Mouse (Mus musculus) embryonic facial prominence, embryonic 14.5 days (tissue): ENCODE results near the gene Olfr644. TPM values are rescaled to one million over a fixed set of nuclear protein-coding genes. Genes with fewer than 3 reads are reported as not detected.

Experiments
- ATAC-seq: fragments of 200-750 bp; cut with Nextera tagmentation; 2 replicates; pipeline ENCODE4 v1.8.0; 2017; ENCODE audit warnings: low read depth, moderate number of reproducible peaks, moderate TSS enrichment
- DNase-seq: peaks from one replicate; pipeline ENCODE4 v3.0.0-alpha.2; 2015; ENCODE audit warnings: low spot score
- H3K27ac ChIP-seq: fragments of 300-500 bp; sonication (generic); replicated peaks from 2 replicates; pipeline ENCODE4 v1.5.1; 2014; ENCODE audit warnings: low read depth, mild to moderate bottlenecking, low read length, moderate library complexity
- H3K27me3 ChIP-seq: fragments of 300-500 bp; sonication (generic); replicated peaks from 2 replicates; pipeline ENCODE4 v1.6.1; 2014; ENCODE audit warnings: low read length; ENCODE audit not compliant: control insufficient read depth, insufficient read depth
- H3K36me3 ChIP-seq: fragments of 300-500 bp; sonication (generic); 2 replicates; pipeline ENCODE4 v1.6.1; 2014; ENCODE audit warnings: low read length, mixed read lengths; ENCODE audit not compliant: control insufficient read depth, insufficient read depth
- H3K4me1 ChIP-seq: fragments of 300-500 bp; sonication (generic); 2 replicates; pipeline ENCODE4 v1.6.1; 2014; ENCODE audit warnings: antibody characterized with exemption, low read length; ENCODE audit not compliant: control insufficient read depth, insufficient read depth
- H3K4me2 ChIP-seq: fragments of 300-500 bp; sonication (generic); 2 replicates; pipeline ENCODE4 v1.6.1; 2014; ENCODE audit warnings: low read depth, mild to moderate bottlenecking, low read length, moderate library complexity, mixed read lengths
- H3K4me3 ChIP-seq: fragments of 300-500 bp; sonication (generic); 2 replicates; pipeline ENCODE4 v1.5.1; 2014; ENCODE audit warnings: low read depth, mild to moderate bottlenecking, low read length
- H3K9ac ChIP-seq: fragments of 300-500 bp; sonication (generic); 2 replicates; pipeline ENCODE4 v1.6.1; 2014; ENCODE audit warnings: low read depth, mild to moderate bottlenecking, low read length, moderate library complexity, mixed read lengths
- H3K9me3 ChIP-seq: fragments of 300-500 bp; sonication (generic); 2 replicates; pipeline ENCODE4 v1.6.1; 2016; ENCODE audit warnings: low read length; ENCODE audit not compliant: control insufficient read depth
- WGBS: fragments of 180-500 bp; shearing (Covaris S2); extraction: QIAGEN DNeasy Blood & Tissue Kit; methylation state at CpG from one replicate; pipeline ENCODE4 v1.1.7; 2014; 5-methylcytosine and 5-hydroxymethylcytosine counted together
- polyA plus RNA-seq: library from polyadenylated mRNA; unstranded; fragments of >200 nt; fragmentation: Nextera tagmentation; extraction: Ambion mirVana; gene quantifications from 2 replicates; pipeline ENCODE4 v1.2.1, GENCODE M21; 2014

The Olfr644 gene
- 0.21 and 0.38 TPM in 2 replicates for polyA plus RNA-seq

GRCm38 (mm10) chr7:104071769-104072168 is at the start of gene Olfr644:
TSS of gene Olfr644 (minus strand) at chr7:104071869.
- no peak within 1 kb of the TSS for H3K9ac ChIP-seq
- DNase-seq, result no peak
- no peak within 1 kb of the TSS for H3K4me2 ChIP-seq
- no peaks in the 10 kb centered on the region for H3K27me3 ChIP-seq
- WGBS, result 65% methylated on average over 2 of the region's 2 CpGs
- H3K4me1 ChIP-seq, result no peaks in the 10 kb centered on the region
- ATAC-seq, result no peak
- no peak within 1 kb of the TSS for H3K4me3 ChIP-seq
- no peaks in the 10 kb centered on the region for H3K36me3 ChIP-seq
- H3K27ac ChIP-seq, result no peak within 1 kb of the TSS
- H3K9me3 ChIP-seq, result peaks cover 6% of the 10 kb centered on the region; the same call in 1 of the 2 replicates

DNA sequence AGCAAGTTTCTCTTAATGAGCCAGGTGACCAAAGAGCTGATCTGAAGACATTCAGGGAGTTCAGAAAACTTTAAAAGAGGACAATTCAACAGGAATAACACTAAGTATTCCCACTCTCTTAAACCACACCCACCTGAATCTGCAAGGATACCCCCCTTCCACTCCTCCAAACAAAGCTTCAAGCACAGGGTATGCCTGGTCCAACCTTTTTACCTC is 33.0 kb upstream of the Olfr644 start, which contains the start of gene Olfr646:
Gene Olfr646, plus strand, starts transcription at position 117 of the 216 bp plus-strand sequence.
- Histone ChIP-seq H3K9ac (no peak within 1 kb of the TSS), H3K36me3 (no peaks in the 10 kb centered on the region), H3K9me3 (no peaks in the 10 kb centered on the region), H3K4me3 (no peak within 1 kb of the TSS), H3K27me3 (no peaks in the 10 kb centered on the region), H3K27ac (no peak within 1 kb of the TSS), H3K4me1 (no peaks in the 10 kb centered on the region), H3K4me2 (no peak within 1 kb of the TSS)
- ATAC-seq (no peak), DNase-seq (no peak)

DNA sequence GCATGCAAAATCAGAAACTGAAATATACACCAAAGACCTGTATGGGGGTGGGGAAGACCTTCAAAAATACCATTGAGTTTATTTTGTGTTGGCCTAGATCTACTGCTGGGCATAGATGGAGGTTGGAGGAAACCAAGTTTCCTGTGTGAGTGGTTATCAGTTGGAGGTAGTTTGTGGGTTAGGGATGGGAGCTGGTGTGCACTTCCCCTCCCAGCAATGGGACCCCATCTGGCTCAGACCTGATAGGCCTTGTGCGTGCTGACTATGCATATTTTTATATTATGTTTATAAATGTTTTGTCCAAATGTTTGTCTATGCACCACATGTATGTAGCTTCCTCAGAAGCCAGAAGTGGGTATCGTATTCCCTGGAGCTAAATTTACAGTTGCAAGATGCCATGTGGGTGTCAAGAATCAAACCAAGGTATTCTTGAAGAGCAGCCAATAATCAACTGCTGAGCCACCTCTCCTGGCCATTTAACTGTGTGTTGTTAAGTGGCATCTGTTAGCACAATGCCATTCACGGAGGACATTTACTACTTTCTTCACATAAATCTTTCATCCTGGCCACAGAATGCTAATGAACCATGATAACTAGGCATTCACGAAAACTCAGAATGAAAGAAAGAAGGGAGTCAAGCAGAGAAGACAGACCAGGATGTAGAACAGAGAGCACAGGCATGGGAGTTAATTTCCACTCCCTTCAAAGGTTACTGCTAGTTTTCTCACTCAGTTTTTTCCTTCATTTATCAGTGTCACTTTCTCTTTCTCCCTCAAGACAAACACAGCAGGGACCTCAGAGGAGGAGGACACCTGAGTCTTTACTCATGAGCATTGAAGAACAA is 32.5 kb upstream of the Olfr644 start:
- Histone ChIP-seq H3K9me3 (no peaks in the 10 kb centered on the region), H3K4me1 (no peaks in the 10 kb centered on the region), H3K9ac (no peak overlapping the region), H3K36me3 (no peaks in the 10 kb centered on the region), H3K27me3 (no peaks in the 10 kb centered on the region), H3K4me3 (no peak overlapping the region), H3K4me2 (no peak overlapping the region), H3K27ac (no peak overlapping the region)
- 75% methylated on average over 4 of the region's 4 CpGs for WGBS
- no peak for ATAC-seq
- no peak for DNase-seq

- Histone ChIP-seq H3K4me1 (no peaks in the 10 kb centered on the region), H3K27ac (no peak within 1 kb of the TSS), H3K4me2 (no peak within 1 kb of the TSS), H3K27me3 (no peaks in the 10 kb centered on the region), H3K4me3 (no peak within 1 kb of the TSS), H3K9ac (no peak within 1 kb of the TSS), H3K9me3 (no peaks in the 10 kb centered on the region), H3K36me3 (no peaks in the 10 kb centered on the region)
- 51% methylated on average over 1 of the region's 1 CpGs for WGBS
- no peak for DNase-seq
- no peak for ATAC-seq
These were observed 13.7 kb upstream of the Olfr644 start, which contains the start of gene Olfr645 for GRCm38 (mm10) chr7:104085365-104085764. TSS of gene Olfr645 (minus strand) at chr7:104085465.

- Histone ChIP-seq H3K4me2 (no peak within 1 kb of the TSS), H3K27ac (no peak within 1 kb of the TSS), H3K9me3 (no peaks in the 10 kb centered on the region), H3K9ac (no peak within 1 kb of the TSS), H3K36me3 (no peaks in the 10 kb centered on the region), H3K4me1 (no peaks in the 10 kb centered on the region), H3K4me3 (no peak within 1 kb of the TSS), H3K27me3 (no peaks in the 10 kb centered on the region)
- no peak for ATAC-seq
- WGBS, result 56% methylated on average over 2 of the region's 2 CpGs
- no peak for DNase-seq
These were observed 10.3 kb downstream of the Olfr644 start, which contains the start of gene 4930516K23Rik for GRCm38 (mm10) chr7:104061345-104061744. TSS of gene 4930516K23Rik (minus strand) at chr7:104061445.

DNA sequence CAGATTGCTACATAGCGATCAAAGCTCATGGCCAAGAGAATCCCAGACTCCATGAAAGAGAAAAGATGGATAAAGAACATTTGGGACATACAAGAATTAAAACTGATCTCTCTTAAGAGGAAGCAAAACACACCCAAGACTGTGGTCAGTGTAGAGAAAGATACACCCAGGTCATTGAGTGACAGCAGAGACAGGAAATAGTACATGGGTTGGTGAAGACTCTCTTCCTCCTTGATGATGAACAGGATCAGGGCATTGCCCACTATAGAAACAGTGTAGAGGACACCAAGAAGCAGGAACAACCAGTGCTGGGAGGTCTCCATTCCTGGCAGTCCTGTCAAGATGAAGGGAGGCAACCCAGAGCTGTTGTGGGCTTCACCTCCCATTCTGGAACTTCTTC is 12.5 kb downstream of the Olfr644 start:
- Histone ChIP-seq H3K9me3 (no peaks in the 10 kb centered on the region), H3K27me3 (no peaks in the 10 kb centered on the region), H3K4me2 (no peak overlapping the region), H3K36me3 (no peaks in the 10 kb centered on the region), H3K27ac (no peak overlapping the region), H3K9ac (no peak overlapping the region), H3K4me3 (no peak overlapping the region), H3K4me1 (no peaks in the 10 kb centered on the region)
- DNase-seq (no peak), ATAC-seq (no peak)
- 88% methylated on average over 1 of the region's 1 CpGs for WGBS

- no peaks in the 10 kb centered on the region for H3K4me1 ChIP-seq
- no peak within 1 kb of the TSS for H3K9ac ChIP-seq
- DNase-seq (no peak), ATAC-seq (no peak)
- H3K9me3 ChIP-seq, result no peaks in the 10 kb centered on the region
- H3K4me3 ChIP-seq, result no peak within 1 kb of the TSS
- H3K36me3 ChIP-seq, result no peaks in the 10 kb centered on the region
- 60% methylated on average over 1 of the region's 1 CpGs for WGBS
- no peaks in the 10 kb centered on the region for H3K27me3 ChIP-seq
- H3K27ac ChIP-seq, result no peak within 1 kb of the TSS
- no peak within 1 kb of the TSS for H3K4me2 ChIP-seq
These were observed 19.1 kb downstream of the Olfr644 start, which contains the start of gene Olfr642 for GRCm38 (mm10) chr7:104052566-104052965. TSS of gene Olfr642 (minus strand) at chr7:104052666.

DNA sequence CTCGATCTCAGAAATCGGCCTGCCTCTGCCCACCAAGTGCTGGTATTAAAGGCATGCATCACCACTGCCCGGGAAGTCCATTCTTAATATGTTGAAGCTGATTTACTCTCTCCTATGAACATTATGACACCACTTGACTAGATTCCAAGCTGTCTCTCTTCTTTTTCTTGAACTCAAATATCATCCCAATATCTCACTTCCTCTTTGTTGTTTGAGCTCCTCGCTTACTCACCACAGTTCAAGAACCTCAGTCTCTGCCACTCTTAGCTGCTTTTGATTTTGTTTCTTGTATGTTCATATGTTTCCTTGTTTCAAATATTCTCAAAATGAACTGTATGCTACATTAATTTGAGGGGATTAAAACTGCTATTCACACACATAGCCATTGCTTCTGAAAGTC is 20.9 kb downstream of the Olfr644 start:
- Histone ChIP-seq H3K4me3 (no peak overlapping the region), H3K4me1 (no peaks in the 10 kb centered on the region), H3K9ac (no peak overlapping the region), H3K27me3 (no peaks in the 10 kb centered on the region), H3K36me3 (no peaks in the 10 kb centered on the region), H3K9me3 (no peaks in the 10 kb centered on the region), H3K4me2 (no peak overlapping the region), H3K27ac (no peak overlapping the region)
- ATAC-seq, result no peak
- DNase-seq, result no peak
- 91% methylated on average over 4 of the region's 4 CpGs for WGBS

DNA sequence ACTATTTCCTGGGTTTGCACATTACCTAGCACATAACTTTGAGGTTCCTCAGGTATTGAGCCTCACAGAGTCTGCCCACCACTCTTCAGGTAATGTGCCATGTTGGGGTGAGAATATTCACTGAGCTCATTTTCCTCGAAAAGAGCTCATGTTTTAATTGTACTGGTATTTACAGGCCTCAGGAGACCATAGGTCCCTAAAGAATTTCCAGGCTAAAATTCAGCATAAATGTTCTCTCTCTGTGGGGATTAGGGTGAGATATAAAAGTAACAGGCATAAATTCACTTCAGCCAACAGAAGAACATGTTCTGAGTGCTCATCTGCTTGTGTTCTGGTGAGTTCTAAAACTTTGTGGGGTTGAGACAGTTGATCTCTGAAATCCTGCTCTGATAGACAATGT is 36.5 kb downstream of the Olfr644 start, which contains the start of gene Olfr641:
Gene Olfr641, plus strand, starts transcription at position 301 of the 400 bp plus-strand sequence.
- Histone ChIP-seq H3K36me3 (no peaks in the 10 kb centered on the region), H3K27ac (no peak within 1 kb of the TSS), H3K9ac (no peak within 1 kb of the TSS), H3K9me3 (no peaks in the 10 kb centered on the region), H3K4me1 (no peaks in the 10 kb centered on the region), H3K4me3 (no peak within 1 kb of the TSS), H3K27me3 (no peaks in the 10 kb centered on the region), H3K4me2 (no peak within 1 kb of the TSS)
- DNase-seq (no peak), ATAC-seq (no peak)
- 68% methylated on average over 1 of the region's 1 CpGs for WGBS
